Mouse (Mus musculus) C2C12 (cell line): ENCODE measurements around the gene Hist1h3b. TPM values are rescaled to one million over a fixed set of nuclear protein-coding genes. Genes with fewer than 3 reads are reported as not detected.
"Not testable (repeated sequence)": the region's sequence is repeated elsewhere in the genome, so short reads cannot be mapped to it uniquely, and the experiment has no call there.

Source experiments
- H3K27me3 ChIP-seq: one replicate; pipeline ENCODE4 v1.6.1; 2011; ENCODE audit not compliant: control insufficient read depth, insufficient read depth, insufficient read length
- H3K36me3 ChIP-seq: one replicate; pipeline ENCODE4 v1.6.1; 2011; ENCODE audit not compliant: control insufficient read depth, insufficient read depth
- H3K4me3 ChIP-seq: one replicate; pipeline ENCODE4 v1.5.1; 2011; ENCODE audit warnings: mild to moderate bottlenecking, control low read depth; ENCODE audit not compliant: poor library complexity, insufficient read depth, severe bottlenecking
- H3K79me2 ChIP-seq: one replicate; pipeline ENCODE4 v1.6.1; 2011; ENCODE audit not compliant: control insufficient read depth, insufficient read depth
- H3K79me3 ChIP-seq: one replicate; pipeline ENCODE4 v1.6.1; 2011; ENCODE audit warnings: low read depth, control low read depth
- H3ac ChIP-seq: one replicate; pipeline ENCODE3; 2011; ENCODE audit warnings: low read depth; ENCODE audit not compliant: control insufficient read depth, insufficient read length
- CEBPB ChIP-seq: IDR thresholded peaks from one replicate; pipeline ENCODE4 v1.6.1; 2011; ENCODE audit warnings: low read depth, mild to moderate bottlenecking, control low read depth, moderate library complexity
- CTCF ChIP-seq: IDR thresholded peaks from one replicate; pipeline ENCODE4 v1.5.1; 2011; ENCODE audit not compliant: control insufficient read depth, insufficient read depth, insufficient read length
- FOSL1 ChIP-seq: IDR thresholded peaks from one replicate; pipeline ENCODE4 v1.8.0; 2011; ENCODE audit warnings: mild to moderate bottlenecking, low read length; ENCODE audit not compliant: poor library complexity, insufficient read depth, severe bottlenecking
- MAX ChIP-seq: IDR thresholded peaks from one replicate; pipeline ENCODE4 v1.6.1; 2011; ENCODE audit warnings: mild to moderate bottlenecking, control low read depth
- MYOD1 ChIP-seq: IDR thresholded peaks from one replicate; pipeline ENCODE4 v1.6.1; 2011; ENCODE audit warnings: low read depth; ENCODE audit not compliant: control insufficient read depth, insufficient read length
- MYOG ChIP-seq: IDR thresholded peaks from one replicate; pipeline ENCODE4 v1.6.1; 2011; ENCODE audit not compliant: control insufficient read depth, insufficient read length; ENCODE audit errors: extremely low read depth
- USF1 ChIP-seq: IDR thresholded peaks from one replicate; pipeline ENCODE4 v1.6.1; 2011; ENCODE audit warnings: low read depth, mild to moderate bottlenecking, control low read depth, moderate library complexity
- polyA plus RNA-seq: library from polyadenylated mRNA; unstranded; fragments of >200 nt; fragmentation: generic; extraction: Trizol; gene quantifications from one replicate; pipeline ENCODE4 v1.2.1, GENCODE M21; 2012; ENCODE audit warnings: missing spikeins

Hist1h3b gene
- polyA plus RNA-seq, 1 experiment: 2.0 TPM

GRCm38 (mm10) chr13:23709714-23710373 is 42.2 kb upstream of the Hist1h3b start:
- Histone ChIP-seq H3K27me3 (no peaks in the 10 kb centered on the region), H3K36me3 (no peaks in the 10 kb centered on the region), H3K79me2 (no peaks in the 10 kb centered on the region), H3K4me3 (peak overlapping the region; percentile 31), H3K79me3 (no peaks in the 10 kb centered on the region), H3ac (peak overlapping the region; percentile 51)
- TF ChIP-seq FOSL1: no peak
- TF ChIP-seq CTCF: no peak
- TF ChIP-seq MYOD1: no peak
- TF ChIP-seq CEBPB: no peak
- no peak for TF ChIP-seq MAX
- TF ChIP-seq USF1: no peak
- no peak for TF ChIP-seq MYOG

- Histone ChIP-seq H3ac (peak within 1 kb of the TSS; percentile 51), H3K4me3 (peak within 1 kb of the TSS; percentile 31), H3K79me3 (no peaks in the 10 kb centered on the region), H3K27me3 (no peaks in the 10 kb centered on the region), H3K79me2 (no peaks in the 10 kb centered on the region), H3K36me3 (no peaks in the 10 kb centered on the region)
- TF ChIP-seq MYOG (no peak), MYOD1 (no peak), CEBPB (no peak), USF1 (no peak), FOSL1 (no peak), MAX (no peak), CTCF (no peak)
Measured at GRCm38 (mm10) chr13:23710374-23711089, 41.5 kb upstream of the Hist1h3b start, which contains the start of gene Hfe. TSS of gene Hfe (minus strand) at chr13:23710854.

GRCm38 (mm10) chr13:23716261-23717042 is 35.6 kb upstream of the Hist1h3b start:
- Histone ChIP-seq H3K79me3 (no peaks in the 10 kb centered on the region), H3K27me3 (no peaks in the 10 kb centered on the region), H3K79me2 (no peaks in the 10 kb centered on the region), H3K4me3 (no peak overlapping the region), H3K36me3 (no peaks in the 10 kb centered on the region), H3ac (no peak overlapping the region)
- no peak for TF ChIP-seq USF1
- TF ChIP-seq CEBPB: no peak
- no peak for TF ChIP-seq MYOD1
- no peak for TF ChIP-seq FOSL1
- no peak for TF ChIP-seq MAX
- TF ChIP-seq CTCF: no peak
- no peak for TF ChIP-seq MYOG

- H3ac ChIP-seq: no peak overlapping the region
- no peaks in the 10 kb centered on the region for H3K36me3 ChIP-seq
- TF ChIP-seq MYOG (no peak), CEBPB (no peak), FOSL1 (no peak), MAX (no peak), USF1 (no peak), MYOD1 (no peak), CTCF (no peak)
- H3K4me3 ChIP-seq: no peak overlapping the region
- no peaks in the 10 kb centered on the region for H3K79me3 ChIP-seq
- no peaks in the 10 kb centered on the region for H3K79me2 ChIP-seq
- no peaks in the 10 kb centered on the region for H3K27me3 ChIP-seq
Measured at GRCm38 (mm10) chr13:23717176-23717575, 34.9 kb upstream of the Hist1h3b start.

- H3K36me3 ChIP-seq, H3K27me3 ChIP-seq, H3K79me3 ChIP-seq, H3K4me3 ChIP-seq, H3K79me2 ChIP-seq, H3ac ChIP-seq: not testable (repeated sequence)
Measured at GRCm38 (mm10) chr13:23717593-23718245, 34.3 kb upstream of the Hist1h3b start.
